Mouse (Mus musculus): ENCODE data around the gene H2-M10.2.

DNA sequence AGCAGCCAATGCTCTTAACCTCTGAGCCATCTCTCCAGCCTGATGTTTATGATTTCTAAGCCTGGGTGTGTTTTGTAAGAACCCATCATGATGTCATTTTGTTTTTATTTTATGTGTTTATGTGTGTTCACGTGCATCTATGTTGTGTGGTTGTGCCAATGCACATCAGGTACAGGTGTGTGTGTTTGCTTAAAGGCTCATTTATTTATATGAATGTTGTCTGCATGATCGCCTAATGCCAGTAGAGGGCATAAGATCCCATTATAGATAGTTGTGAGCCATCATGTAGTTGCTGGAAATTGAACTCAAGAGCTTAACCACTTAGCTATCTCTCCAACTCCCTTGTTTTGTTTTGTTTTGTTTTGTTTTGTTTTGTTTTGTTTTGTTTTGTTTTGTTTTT is 40.5 kb downstream of the H2-M10.2 start:
- peak; percentile 38 for TF ChIP-seq CTCF (IDR thresholded peaks at IDR 0.05; ENCODE audit: low read depth)
- TF ChIP-seq EP300 (optimal IDR thresholded peaks at IDR 0.05), result no peak

Measured in stomach, postnatal 0 days (tissue).